Mouse (Mus musculus): ENCODE measurements at regions not wholly inside any gene's neighbourhood (a gene's known extent, or its start where the extent isn't known, plus 50 kb on each side); places are given as distances from the start of the nearest gene placed in this dataset.

GRCm38 (mm10) chr13:73158016-73158415 lies 102.3 kb upstream of the Irx4 start:
- no peak for DNase-seq (ENCODE audit: low spot score in 2 of 2)

- DNase-seq (ENCODE audit: low spot score in 2 of 2): no peak
Observed at GRCm38 (mm10) chr13:73159454-73159853, 100.8 kb upstream of the Irx4 start.

- peak in 1 of 2 experiments; percentile 1 for DNase-seq (ENCODE audit: low spot score in 2 of 2)
Observed at GRCm38 (mm10) chr13:73159865-73160264, 100.4 kb upstream of the Irx4 start.

GRCm38 (mm10) chr13:73160289-73160688 lies 100.0 kb upstream of the Irx4 start:
- DNase-seq (ENCODE audit: low spot score in 2 of 2): peak in 1 of 2 experiments; percentile 67

- no peak for DNase-seq (ENCODE audit: low spot score in 2 of 2)
Observed at GRCm38 (mm10) chr13:73170301-73170700, 90.0 kb upstream of the Irx4 start.

GRCm38 (mm10) chr13:73207931-73208448 lies 52.3 kb upstream of the Irx4 start:
- no peak for DNase-seq (ENCODE audit: low spot score in 2 of 2)

All from left cerebral cortex, adult 9 months (tissue).